Mouse (Mus musculus) lung, embryonic 14.5 days (tissue): ENCODE measurements around the gene Rhox10. TPM values are rescaled to one million over a fixed set of nuclear protein-coding genes. Genes with fewer than 3 reads are reported as not detected.

Source experiments
- ATAC-seq: fragments of 200-750 bp; cut with Nextera tagmentation; 2 replicates; pipeline ENCODE4 v1.8.0; 2017; ENCODE audit warnings: mild to moderate bottlenecking, moderate TSS enrichment, moderate library complexity; ENCODE audit not compliant: insufficient read depth
- DNase-seq: peaks from one replicate; pipeline ENCODE4 v3.0.0-alpha.2; 2015
- H3K27ac ChIP-seq: fragments of 300-500 bp; sonication (generic); 2 replicates; pipeline ENCODE4 v1.5.1; 2014; ENCODE audit warnings: low read depth, mild to moderate bottlenecking, moderate library complexity
- H3K27me3 ChIP-seq: fragments of 300-500 bp; sonication (generic); 2 replicates; pipeline ENCODE4 v1.6.1; 2014; ENCODE audit warnings: low read length, control low read depth; ENCODE audit not compliant: insufficient read depth
- H3K36me3 ChIP-seq: fragments of 300-500 bp; sonication (generic); 2 replicates; pipeline ENCODE4 v1.6.1; 2014; ENCODE audit warnings: control low read depth; ENCODE audit not compliant: insufficient read depth
- H3K4me1 ChIP-seq: fragments of 300-500 bp; sonication (generic); 2 replicates; pipeline ENCODE4 v1.6.1; 2014; ENCODE audit warnings: antibody characterized with exemption, control low read depth; ENCODE audit not compliant: insufficient read depth
- H3K4me2 ChIP-seq: fragments of 300-500 bp; sonication (generic); 2 replicates; pipeline ENCODE4 v1.6.1; 2014; ENCODE audit warnings: mild to moderate bottlenecking
- H3K4me3 ChIP-seq: fragments of 300-500 bp; sonication (generic); 2 replicates; pipeline ENCODE4 v1.5.1; 2014; ENCODE audit warnings: low read depth, low read length
- H3K9ac ChIP-seq: fragments of 300-500 bp; sonication (generic); 2 replicates; pipeline ENCODE4 v1.6.1; 2014
- H3K9me3 ChIP-seq: fragments of 300-500 bp; sonication (generic); 2 replicates; pipeline ENCODE4 v1.6.1; 2016; ENCODE audit warnings: low read depth, low read length, control low read depth
- CTCF ChIP-seq: IDR thresholded peaks from 2 replicates; pipeline ENCODE4 v1.5.1; 2016; ENCODE audit warnings: antibody characterized with exemption, low read depth
- WGBS: fragments of 180-500 bp; shearing (Covaris S2); extraction: QIAGEN DNeasy Blood & Tissue Kit; methylation state at CpG from one replicate; pipeline ENCODE4 v1.1.7; 2014; 5-methylcytosine and 5-hydroxymethylcytosine counted together
- polyA plus RNA-seq: library from polyadenylated mRNA; unstranded; fragments of >200 nt; fragmentation: Nextera tagmentation; extraction: Ambion mirVana; gene quantifications from 2 replicates; pipeline ENCODE4 v1.2.1, GENCODE M21; 2014

Rhox10 gene
- polyA plus RNA-seq, 1 experiment from 2014 or later = not detected

DNA sequence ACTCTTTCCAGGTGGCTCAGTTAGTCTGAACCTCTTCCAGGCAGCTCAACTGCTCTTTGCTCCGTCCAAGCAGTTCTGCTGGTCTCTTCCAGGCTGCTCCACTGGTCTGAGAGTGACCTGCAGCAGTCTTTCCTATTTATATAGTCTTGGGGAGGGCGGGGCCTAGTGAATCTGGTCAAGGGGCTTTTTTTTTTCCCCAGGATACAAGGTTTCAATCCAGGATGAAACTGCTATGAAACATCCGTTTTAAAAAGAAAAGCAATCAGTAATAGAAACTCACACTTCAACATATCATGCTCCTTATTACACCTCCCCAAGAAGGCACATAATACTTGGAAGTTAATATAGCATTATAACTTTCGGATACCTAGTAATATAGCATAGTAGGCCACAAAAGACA lies 44.5 kb downstream of the Rhox10 start, which contains the start of gene Rhox12:
Rhox12 (minus strand) TSS at position 101 of the 400 bp plus-strand sequence.
- Histone ChIP-seq H3K36me3 (no peaks in the 10 kb centered on the region), H3K4me3 (no peak within 1 kb of the TSS), H3K4me1 (no peaks in the 10 kb centered on the region), H3K4me2 (no peak within 1 kb of the TSS), H3K9ac (no peak within 1 kb of the TSS), H3K27me3 (no peaks in the 10 kb centered on the region), H3K9me3 (no peaks in the 10 kb centered on the region), H3K27ac (no peak within 1 kb of the TSS)
- ATAC-seq (no peak), DNase-seq (no peak)
- TF ChIP-seq CTCF = no peak
- 68% methylated on average over 4 of the region's 4 CpGs for WGBS

DNA sequence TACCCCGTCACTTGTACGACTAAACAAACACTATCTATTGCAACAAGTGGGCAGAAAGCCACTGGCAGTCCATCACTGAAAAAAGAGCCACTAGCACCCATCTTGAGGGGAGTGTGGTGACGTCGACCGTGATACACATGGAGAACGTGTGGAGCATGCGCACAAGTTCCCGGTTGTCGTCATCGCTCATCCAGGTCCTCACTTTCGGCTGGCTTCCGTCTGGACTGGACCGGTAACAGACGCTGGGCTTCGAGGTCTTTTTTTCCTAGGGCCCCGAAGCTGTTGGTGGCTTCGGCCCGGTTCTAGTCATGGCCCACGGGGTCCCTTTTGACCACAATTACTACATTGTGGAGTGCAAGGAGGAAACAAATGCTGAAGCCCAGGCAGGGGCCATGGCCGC lies 54.7 kb downstream of the Rhox10 start, which contains the start of gene Rhox13:
Rhox13 (plus strand) TSS at position 238 of the 400 bp plus-strand sequence.
- peaks cover 6% of the 10 kb centered on the region; the same call in 1 of the 2 replicates for H3K9me3 ChIP-seq
- no peak within 1 kb of the TSS for H3K4me2 ChIP-seq
- TF ChIP-seq CTCF = no peak
- no peak for ATAC-seq
- no peaks in the 10 kb centered on the region for H3K4me1 ChIP-seq
- no peak within 1 kb of the TSS for H3K4me3 ChIP-seq
- H3K27ac ChIP-seq = no peak within 1 kb of the TSS
- no peak for DNase-seq
- H3K27me3 ChIP-seq = no peaks in the 10 kb centered on the region
- H3K9ac ChIP-seq = no peak within 1 kb of the TSS
- H3K36me3 ChIP-seq = no peaks in the 10 kb centered on the region
- 95% methylated on average over 20 of the region's 20 CpGs for WGBS

Other genes starting within 250 kb of the Rhox10 start
- not detected in 2 replicates for gene Rhox6, start 239.6 kb upstream of the Rhox10 start, polyA plus RNA-seq
- gene Rhox7a, start 234.8 kb upstream of the Rhox10 start, polyA plus RNA-seq = not detected in 2 replicates
- not detected in 2 replicates for gene Rhox8, start 187.5 kb upstream of the Rhox10 start, polyA plus RNA-seq
- not detected in 2 replicates for gene Rhox7b, start 169.2 kb upstream of the Rhox10 start, polyA plus RNA-seq
- not detected in 2 replicates for gene Rhox9, start 164.7 kb upstream of the Rhox10 start, polyA plus RNA-seq
- not detected in 2 replicates for gene Btg1-ps1, start 47.7 kb upstream of the Rhox10 start, polyA plus RNA-seq
- not detected in 2 replicates for gene Btg1-ps2, start 23.4 kb upstream of the Rhox10 start, polyA plus RNA-seq
- not detected in 2 replicates for gene Rhox11, start 18.7 kb downstream of the Rhox10 start, polyA plus RNA-seq
- gene Rhox12, start 44.4 kb downstream of the Rhox10 start, polyA plus RNA-seq = not detected in 2 replicates
- gene Rhox13, start 54.7 kb downstream of the Rhox10 start, polyA plus RNA-seq = not detected in 2 replicates
- gene Zbtb33, start 123.3 kb downstream of the Rhox10 start, polyA plus RNA-seq = 5.6 and 6.0 TPM in 2 replicates
- 23.3 and 26.0 TPM in 2 replicates for gene Tmem255a, start 186.0 kb downstream of the Rhox10 start, polyA plus RNA-seq
- not detected in 2 replicates for gene Atp1b4, start 249.7 kb downstream of the Rhox10 start, polyA plus RNA-seq